Mouse (Mus musculus) liver, embryonic 11.5 days (tissue): ENCODE measurements around the gene Zmynd11. TPM values are rescaled to one million over a fixed set of nuclear protein-coding genes. Genes with fewer than 3 reads are reported as not detected.

Experiments
- ATAC-seq: fragments of 200-750 bp; cut with Nextera tagmentation; replicated peaks from 2 replicates; pipeline ENCODE4 v1.8.0; 2017; ENCODE audit warnings: moderate number of reproducible peaks, mild to moderate bottlenecking, moderate TSS enrichment, moderate library complexity; ENCODE audit not compliant: low FRiP score
- DNase-seq: peaks from one replicate; pipeline ENCODE4 v3.0.0-alpha.2; 2017; ENCODE audit warnings: low spot score
- H3K27ac ChIP-seq: fragments of 300-500 bp; sonication (generic); 2 replicates; pipeline ENCODE4 v1.5.1; 2014; ENCODE audit warnings: mild to moderate bottlenecking, low read depth, low read length, control low read depth
- H3K27me3 ChIP-seq: fragments of 300-500 bp; sonication (generic); replicated peaks from 2 replicates; pipeline ENCODE4 v1.6.1; 2014; ENCODE audit warnings: low read length, mixed read lengths; ENCODE audit not compliant: control insufficient read depth, insufficient read depth
- H3K36me3 ChIP-seq: fragments of 300-500 bp; sonication (generic); 2 replicates; pipeline ENCODE4 v1.6.1; 2014; ENCODE audit warnings: mild to moderate bottlenecking, low read length, moderate library complexity, mixed read lengths; ENCODE audit not compliant: control insufficient read depth, insufficient read depth
- H3K4me1 ChIP-seq: fragments of 300-500 bp; sonication (generic); replicated peaks from 2 replicates; pipeline ENCODE4 v1.6.1; 2014; ENCODE audit warnings: low read length, mixed read lengths; ENCODE audit not compliant: control insufficient read depth, insufficient read depth
- H3K4me2 ChIP-seq: fragments of 300-500 bp; sonication (generic); 2 replicates; pipeline ENCODE4 v1.6.1; 2014; ENCODE audit warnings: mild to moderate bottlenecking, control low read depth, moderate library complexity
- H3K4me3 ChIP-seq: fragments of 300-500 bp; sonication (generic); 2 replicates; pipeline ENCODE4 v1.5.1; 2014; ENCODE audit warnings: low read depth, low read length, control low read depth
- H3K9ac ChIP-seq: fragments of 300-500 bp; sonication (generic); 2 replicates; pipeline ENCODE4 v1.6.1; 2014; ENCODE audit warnings: low read depth, low read length, control low read depth
- H3K9me3 ChIP-seq: fragments of 300-500 bp; sonication (generic); 2 replicates; pipeline ENCODE4 v1.6.1; 2016; ENCODE audit warnings: low read length, inconsistent platforms, mixed read lengths; ENCODE audit not compliant: control insufficient read depth
- WGBS: fragments of 180-500 bp; shearing (Covaris S2); extraction: QIAGEN DNeasy Blood & Tissue Kit; methylation state at CpG from one replicate; pipeline ENCODE4 v1.1.7; 2014; 5-methylcytosine and 5-hydroxymethylcytosine counted together
- polyA plus RNA-seq: library from polyadenylated mRNA; unstranded; fragments of >200 nt; fragmentation: Nextera tagmentation; extraction: Ambion mirVana; gene quantifications from 2 replicates; pipeline ENCODE4 v1.2.1, GENCODE M21; 2014

Zmynd11 gene
- 66.0 and 69.8 TPM in 2 replicates for polyA plus RNA-seq

- Histone ChIP-seq H3K27ac (peak within 1 kb of the TSS; percentile 96), H3K9ac (peak within 1 kb of the TSS; percentile 99), H3K27me3 (no peaks in the 10 kb centered on the region), H3K9me3 (no peaks in the 10 kb centered on the region), H3K4me1 (peaks cover 17% of the 10 kb centered on the region), H3K36me3 (no peaks in the 10 kb centered on the region), H3K4me3 (peak within 1 kb of the TSS; percentile 95), H3K4me2 (peak within 1 kb of the TSS; percentile 77)
- DNase-seq = peak; percentile 71
- under 1% methylated on average over 95 of the region's 98 CpGs for WGBS
- ATAC-seq = peak; percentile 66
These were observed at the start of gene Zmynd11 for GRCm38 (mm10) chr13:9764646-9765536. Gene Zmynd11 (minus strand): TSS chr13:9765330.

GRCm38 (mm10) chr13:9795889-9796631 is 30.9 kb upstream of the Zmynd11 start:
- Histone ChIP-seq H3K27ac (no peak overlapping the region), H3K27me3 (peaks cover 5% of the 10 kb centered on the region; the same call in 1 of the 2 replicates), H3K4me1 (no peaks in the 10 kb centered on the region), H3K4me2 (peak overlapping the region; percentile 43), H3K36me3 (no peaks in the 10 kb centered on the region), H3K4me3 (no peak overlapping the region), H3K9me3 (no peaks in the 10 kb centered on the region), H3K9ac (no peak overlapping the region)
- WGBS = 15% methylated on average over 12 of the region's 12 CpGs
- DNase-seq (no peak), ATAC-seq (no peak)

- Histone ChIP-seq H3K9me3 (no peaks in the 10 kb centered on the region), H3K4me3 (no peak overlapping the region), H3K9ac (no peak overlapping the region), H3K27ac (no peak overlapping the region), H3K27me3 (no peaks in the 10 kb centered on the region), H3K4me1 (no peaks in the 10 kb centered on the region), H3K4me2 (no peak overlapping the region), H3K36me3 (no peaks in the 10 kb centered on the region)
- WGBS = 74% methylated on average over 3 of the region's 3 CpGs
- DNase-seq = no peak
- no peak for ATAC-seq
These were observed 20.9 kb upstream of the Zmynd11 start for GRCm38 (mm10) chr13:9786050-9786449.

- Histone ChIP-seq H3K27ac (no peak overlapping the region), H3K36me3 (no peaks in the 10 kb centered on the region), H3K4me2 (no peak overlapping the region), H3K9ac (no peak overlapping the region), H3K27me3 (no peaks in the 10 kb centered on the region), H3K9me3 (no peaks in the 10 kb centered on the region), H3K4me1 (no peaks in the 10 kb centered on the region), H3K4me3 (no peak overlapping the region)
- 73% methylated on average over 3 of the region's 3 CpGs for WGBS
- DNase-seq = no peak
- no peak for ATAC-seq
These were observed 18.6 kb upstream of the Zmynd11 start for GRCm38 (mm10) chr13:9783717-9784116.

GRCm38 (mm10) chr13:9775901-9776300 is 10.8 kb upstream of the Zmynd11 start:
- Histone ChIP-seq H3K9me3 (no peaks in the 10 kb centered on the region), H3K4me3 (no peak overlapping the region), H3K36me3 (no peaks in the 10 kb centered on the region), H3K4me1 (no peaks in the 10 kb centered on the region), H3K9ac (no peak overlapping the region), H3K4me2 (peak overlapping the region; percentile 10; the same call in 1 of the 2 replicates), H3K27me3 (no peaks in the 10 kb centered on the region), H3K27ac (no peak overlapping the region)
- 36% methylated on average over 5 of the region's 5 CpGs for WGBS
- DNase-seq (no peak), ATAC-seq (no peak)

- Histone ChIP-seq H3K4me3 (no peak overlapping the region), H3K36me3 (no peaks in the 10 kb centered on the region), H3K27me3 (no peaks in the 10 kb centered on the region), H3K9me3 (no peaks in the 10 kb centered on the region), H3K4me1 (no peaks in the 10 kb centered on the region), H3K9ac (no peak overlapping the region), H3K4me2 (no peak overlapping the region), H3K27ac (no peak overlapping the region)
- DNase-seq (no peak), ATAC-seq (no peak)
These were observed 8.9 kb upstream of the Zmynd11 start for GRCm38 (mm10) chr13:9774077-9774476.

- Histone ChIP-seq H3K4me1 (peaks cover 7% of the 10 kb centered on the region), H3K9me3 (no peaks in the 10 kb centered on the region), H3K9ac (no peak overlapping the region), H3K36me3 (no peaks in the 10 kb centered on the region), H3K4me2 (no peak overlapping the region), H3K27ac (no peak overlapping the region), H3K27me3 (no peaks in the 10 kb centered on the region), H3K4me3 (no peak overlapping the region)
- ATAC-seq (no peak), DNase-seq (no peak)
- 43% methylated on average over 5 of the region's 5 CpGs for WGBS
These were observed 2.1 kb upstream of the Zmynd11 start for GRCm38 (mm10) chr13:9767279-9767678.

GRCm38 (mm10) chr13:9766497-9766896 is 1.4 kb upstream of the Zmynd11 start:
- H3K9ac ChIP-seq = no peak overlapping the region
- DNase-seq = no peak
- H3K27me3 ChIP-seq = no peaks in the 10 kb centered on the region
- H3K36me3 ChIP-seq = no peaks in the 10 kb centered on the region
- no peak for ATAC-seq
- H3K27ac ChIP-seq = no peak overlapping the region
- H3K4me2 ChIP-seq = no peak overlapping the region
- H3K9me3 ChIP-seq = no peaks in the 10 kb centered on the region
- H3K4me3 ChIP-seq = no peak overlapping the region
- H3K4me1 ChIP-seq = peaks cover 10% of the 10 kb centered on the region
- WGBS = 65% methylated on average over 1 of the region's 1 CpGs
